Mouse (Mus musculus) lung, adult 2 months (tissue): Measurements from ENCODE around the gene Serpinb3d.

Source experiments
- CTCF ChIP-seq: fragments of 200-500 bp; IDR thresholded peaks from 2 replicates; pipeline ENCODE4 v1.5.1; 2011; ENCODE audit warnings: mild to moderate bottlenecking, low read length, control low read depth; ENCODE audit not compliant: insufficient read depth
- POLR2A ChIP-seq: fragments of 200-500 bp; IDR thresholded peaks from 2 replicates; pipeline ENCODE4 v1.6.1; 2011; ENCODE audit warnings: low read depth, mild to moderate bottlenecking, control low read depth, low read length, borderline replicate concordance; ENCODE audit errors: extremely low read depth

DNA sequence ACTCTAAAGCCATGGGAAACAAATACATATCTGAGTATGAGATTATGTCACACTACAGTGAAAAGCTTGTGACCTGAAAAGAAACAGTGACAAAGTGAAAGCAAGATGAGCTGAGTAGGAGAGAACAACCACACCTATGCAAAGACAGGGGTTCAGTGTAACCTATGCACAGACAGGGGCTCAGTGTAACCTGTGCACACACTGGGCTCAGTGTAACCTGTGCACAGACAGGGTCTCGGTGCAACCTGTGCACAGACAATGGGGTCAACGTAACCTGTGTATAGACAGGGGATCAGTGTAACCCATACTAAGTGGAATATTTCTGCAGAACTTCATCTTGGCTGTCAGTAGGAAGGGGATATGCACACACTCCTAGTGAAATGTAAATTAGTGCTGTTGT, 15.1 kb upstream of the Serpinb3d start:
- TF ChIP-seq CTCF (no peak), POLR2A (no peak)
